Comparison of ENCODE assay signal across 8 mouse cellular contexts in the genomic region with DNA sequence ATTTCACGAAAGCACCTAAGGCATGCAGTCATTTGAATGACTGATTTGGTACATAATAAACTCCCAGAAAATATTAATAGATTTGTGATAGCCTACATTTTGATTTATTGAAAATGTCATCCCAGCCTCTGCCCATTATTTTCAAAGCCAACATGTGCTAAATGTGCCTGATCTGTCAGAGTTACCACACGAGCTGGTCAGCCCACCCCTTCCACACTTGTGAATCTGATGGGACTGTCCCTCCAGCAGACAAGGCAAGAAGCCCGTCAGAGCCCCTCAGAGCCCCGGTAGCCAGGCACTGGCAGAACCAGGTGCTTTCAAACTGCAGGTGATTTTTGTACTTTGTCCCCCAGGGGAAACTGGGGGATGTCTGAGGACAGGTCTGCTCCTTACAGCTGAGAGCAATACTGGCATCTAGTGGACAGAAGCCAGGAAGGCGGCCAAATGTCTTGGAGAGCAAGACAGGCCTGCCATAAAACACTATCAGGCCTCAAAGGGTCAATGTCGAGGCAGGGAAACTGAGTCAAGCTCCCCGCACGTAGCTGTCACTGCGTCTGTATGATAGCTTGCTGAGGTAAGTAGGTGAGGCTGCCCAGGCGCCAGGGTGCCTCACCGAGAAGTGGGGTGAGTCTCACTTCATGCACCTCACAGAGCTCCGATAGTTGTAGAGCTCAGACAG.
DNase-seq lines count a peak whose midpoint lies in the region; ATAC-seq and TF ChIP-seq lines count a peak whose summit lies in the region.

No protein-coding gene starts in this region.

- no peaks in the 10 kb centered on the region for H3K36me3 ChIP-seq in heart, embryonic 10.5 days
- no peaks in the 10 kb centered on the region for H3K36me3 ChIP-seq in intestine, postnatal 0 days (ENCODE audit: control insufficient read depth, insufficient read depth)
- H3K36me3 ChIP-seq in midbrain, embryonic 15.5 days (replicated peaks): no peaks in the 10 kb centered on the region

- ATAC-seq in intestine, postnatal 0 days: no peak
- ATAC-seq in midbrain, embryonic 15.5 days (replicated peaks): peak; percentile 54; the same call in 1 of the 2 replicates
- ATAC-seq in erythroblast, adult 5-6 weeks (replicated peaks; ENCODE audit: low FRiP score, poor library complexity, severe bottlenecking): no peak

- H3K27ac ChIP-seq in heart, embryonic 10.5 days: no peak overlapping the region
- H3K27ac ChIP-seq in intestine, postnatal 0 days (ENCODE audit: low read depth, low read length): no peak overlapping the region
- H3K27ac ChIP-seq in midbrain, embryonic 15.5 days: no peak overlapping the region; the same call in 1 of the 2 replicates

- no peaks in the 10 kb centered on the region for H3K9me3 ChIP-seq in heart, embryonic 10.5 days
- H3K9me3 ChIP-seq in intestine, postnatal 0 days (ENCODE audit: control insufficient read depth): no peaks in the 10 kb centered on the region
- H3K9me3 ChIP-seq in midbrain, embryonic 15.5 days: no peaks in the 10 kb centered on the region

- H3K4me3 ChIP-seq in heart, embryonic 10.5 days: no peak overlapping the region
- no peak overlapping the region for H3K4me3 ChIP-seq in intestine, postnatal 0 days (ENCODE audit: low read depth, low read length)
- no peak overlapping the region for H3K4me3 ChIP-seq in midbrain, embryonic 15.5 days

- peak; percentile 6 to 8 for DNase-seq in heart, postnatal 10 days
- no peak for DNase-seq in heart, embryonic 10.5 days (ENCODE audit: low spot score)
- peak; percentile 15 for DNase-seq in MN1 (ENCODE audit: low spot score)
- DNase-seq in embryo, embryonic 11.5 days (ENCODE audit: low read depth, low spot score): peak; percentile 27
- no peak for DNase-seq in natural killer cell, adult 2 months (ENCODE audit: low spot score in 2 of 2)

- H3K4me1 ChIP-seq in heart, embryonic 10.5 days: peaks cover 2% of the 10 kb centered on the region; the same call in 1 of the 2 replicates
- no peaks in the 10 kb centered on the region for H3K4me1 ChIP-seq in intestine, postnatal 0 days (replicated peaks; ENCODE audit: control insufficient read depth, insufficient read depth, low read length)
- H3K4me1 ChIP-seq in midbrain, embryonic 15.5 days: peaks cover 19% of the 10 kb centered on the region

- TF ChIP-seq CTCF in intestine, postnatal 0 days (IDR thresholded peaks at IDR 0.05; ENCODE audit: low read depth): peak; percentile 63

- peaks cover 25% of the 10 kb centered on the region for H3K27me3 ChIP-seq in heart, embryonic 10.5 days (ENCODE audit: insufficient read depth, poor library complexity, severe bottlenecking)
- H3K27me3 ChIP-seq in intestine, postnatal 0 days (replicated peaks; ENCODE audit: control insufficient read depth, insufficient read depth, low read length): peaks cover 5% of the 10 kb centered on the region; the same call in 1 of the 2 replicates
- no peaks in the 10 kb centered on the region for H3K27me3 ChIP-seq in midbrain, embryonic 15.5 days (replicated peaks)

- intact Hi-C loops in heart, postnatal 10 days (cut with DNase I): no loop called here

- 51% methylated on average over 12 of the region's 12 CpGs for WGBS in heart, embryonic 10.5 days
- 45% methylated on average over 12 of the region's 12 CpGs for WGBS in intestine, postnatal 0 days
- WGBS in midbrain, embryonic 15.5 days: 49% methylated on average over 12 of the region's 12 CpGs

- no peak overlapping the region for H3K9ac ChIP-seq in intestine, postnatal 0 days (ENCODE audit: low read depth, low read length)
- no peak overlapping the region for H3K9ac ChIP-seq in midbrain, embryonic 15.5 days

- H3K4me2 ChIP-seq in intestine, postnatal 0 days (replicated peaks; ENCODE audit: low read depth): no peak overlapping the region
- no peak overlapping the region for H3K4me2 ChIP-seq in midbrain, embryonic 15.5 days

Comparison
In these comparisons a context has a peak if more than half of its experiments do, and no peak if none do; other contexts are left out.
1. DNase-seq: peak in heart, postnatal 10 days (2 of 2), MN1 (single experiment) and embryo, embryonic 11.5 days (single experiment); none in heart, embryonic 10.5 days (single experiment) and natural killer cell, adult 2 months (0 of 2).